Mouse (Mus musculus) limb, embryonic 12.5 days (tissue): ENCODE data around the gene Gm10318. TPM values are rescaled to one million over a fixed set of nuclear protein-coding genes. Genes with fewer than 3 reads are reported as not detected.

Source experiments
- ATAC-seq: fragments of 200-750 bp; cut with Nextera tagmentation; 2 replicates; pipeline ENCODE4 v1.8.0; 2017; ENCODE audit warnings: low read depth, moderate TSS enrichment; ENCODE audit not compliant: insufficient number of reproducible peaks, insufficient read depth, low FRiP score, low TSS enrichment
- H3K27ac ChIP-seq: fragments of 300-500 bp; sonication (generic); 2 replicates; pipeline ENCODE4 v1.5.1; 2016; ENCODE audit warnings: mild to moderate bottlenecking, moderate library complexity
- H3K27me3 ChIP-seq: fragments of 300-500 bp; sonication (generic); 2 replicates; pipeline ENCODE4 v1.6.1; 2016; ENCODE audit warnings: mild to moderate bottlenecking, moderate library complexity
- H3K36me3 ChIP-seq: fragments of 300-500 bp; sonication (generic); 2 replicates; pipeline ENCODE4 v1.6.1; 2016; ENCODE audit warnings: mild to moderate bottlenecking, moderate library complexity
- H3K4me1 ChIP-seq: fragments of 300-500 bp; sonication (generic); replicated peaks from 2 replicates; pipeline ENCODE4 v1.6.1; 2016
- H3K4me2 ChIP-seq: fragments of 300-500 bp; sonication (generic); 2 replicates; pipeline ENCODE4 v1.6.1; 2016; ENCODE audit warnings: mild to moderate bottlenecking, moderate library complexity
- H3K4me3 ChIP-seq: fragments of 300-500 bp; sonication (generic); replicated peaks from 2 replicates; pipeline ENCODE4 v1.5.1; 2016; ENCODE audit warnings: mild to moderate bottlenecking
- H3K9ac ChIP-seq: fragments of 300-500 bp; sonication (generic); replicated peaks from 2 replicates; pipeline ENCODE4 v1.6.1; 2016; ENCODE audit warnings: mild to moderate bottlenecking, moderate library complexity
- H3K9me3 ChIP-seq: fragments of 300-500 bp; sonication (generic); 2 replicates; pipeline ENCODE4 v1.6.1; 2016; ENCODE audit warnings: mild to moderate bottlenecking, moderate library complexity
- WGBS: fragments of 180-500 bp; shearing (Covaris S2); methylation state at CpG from one replicate; pipeline ENCODE4 v1.1.7; 2016; 5-methylcytosine and 5-hydroxymethylcytosine counted together
- polyA plus RNA-seq: library from polyadenylated mRNA; unstranded; fragments of >200 nt; fragmentation: Nextera tagmentation; extraction: Ambion mirVana; gene quantifications from 2 replicates; pipeline ENCODE4 v1.2.1, GENCODE M21; 2016

Gene Gm10318
- polyA plus RNA-seq, 1 experiment from 2014 or later = not detected

DNA sequence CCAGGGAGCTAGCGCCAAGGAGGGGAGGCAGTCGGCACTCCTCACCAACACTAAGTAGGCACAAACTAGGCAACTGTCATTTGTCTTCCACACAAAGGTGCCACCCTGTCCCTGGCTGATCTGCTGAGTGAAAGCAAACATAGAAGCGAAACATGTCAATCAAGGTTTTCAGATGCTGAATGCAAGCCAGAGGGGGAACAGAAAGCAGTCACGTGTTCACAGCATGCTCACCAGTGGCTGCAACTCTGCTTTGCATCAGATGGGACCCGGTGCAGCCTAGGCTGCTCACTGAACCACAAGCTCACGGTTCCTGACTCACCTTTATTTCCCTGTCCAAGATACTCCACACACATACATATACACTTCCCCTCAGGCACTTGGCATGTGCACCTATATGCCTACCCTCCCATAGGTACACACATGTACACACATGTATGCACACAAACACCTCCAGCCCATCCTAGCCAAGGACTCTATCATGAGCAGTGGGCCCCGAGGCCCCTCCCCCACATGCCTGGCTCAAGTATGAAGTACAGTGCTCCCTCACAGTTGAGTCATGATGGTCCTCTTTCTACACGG lies 38.4 kb downstream of the Gm10318 start:
- H3K4me1 ChIP-seq = no peaks in the 10 kb centered on the region
- no peaks in the 10 kb centered on the region for H3K27me3 ChIP-seq
- H3K9ac ChIP-seq = no peak overlapping the region
- ATAC-seq = no peak
- H3K27ac ChIP-seq = no peak overlapping the region
- 85% methylated on average over 8 of the region's 8 CpGs for WGBS
- H3K36me3 ChIP-seq = no peaks in the 10 kb centered on the region
- peaks cover 6% of the 10 kb centered on the region; the same call in 1 of the 2 replicates for H3K9me3 ChIP-seq
- no peak overlapping the region for H3K4me3 ChIP-seq
- H3K4me2 ChIP-seq = no peak overlapping the region

DNA sequence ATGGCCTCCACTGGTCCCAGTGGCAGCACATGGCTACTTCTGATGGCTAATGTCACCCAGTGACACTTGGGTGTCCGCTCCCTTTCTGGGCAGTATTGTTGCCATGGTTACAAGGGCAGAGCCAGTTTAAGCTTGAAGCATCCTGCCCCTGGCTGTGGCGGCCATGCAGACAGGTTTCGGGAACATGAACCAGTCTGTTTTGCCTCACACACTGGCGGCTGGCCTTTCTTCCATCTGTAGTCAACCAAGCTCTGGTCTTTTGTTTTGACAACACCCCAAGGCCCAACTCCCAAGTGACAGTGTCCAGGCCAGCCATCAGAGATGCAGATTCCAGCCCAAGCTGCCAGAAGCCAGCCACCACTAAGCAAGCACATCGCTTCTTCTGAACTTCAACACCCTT lies 42.9 kb downstream of the Gm10318 start:
- H3K27ac ChIP-seq = no peak overlapping the region
- no peaks in the 10 kb centered on the region for H3K9me3 ChIP-seq
- no peaks in the 10 kb centered on the region for H3K4me1 ChIP-seq
- no peak overlapping the region for H3K4me2 ChIP-seq
- no peak for ATAC-seq
- H3K36me3 ChIP-seq = no peaks in the 10 kb centered on the region
- peaks cover 9% of the 10 kb centered on the region for H3K27me3 ChIP-seq
- H3K4me3 ChIP-seq = no peak overlapping the region
- 39% methylated on average over 5 of the region's 5 CpGs for WGBS
- no peak overlapping the region for H3K9ac ChIP-seq

DNA sequence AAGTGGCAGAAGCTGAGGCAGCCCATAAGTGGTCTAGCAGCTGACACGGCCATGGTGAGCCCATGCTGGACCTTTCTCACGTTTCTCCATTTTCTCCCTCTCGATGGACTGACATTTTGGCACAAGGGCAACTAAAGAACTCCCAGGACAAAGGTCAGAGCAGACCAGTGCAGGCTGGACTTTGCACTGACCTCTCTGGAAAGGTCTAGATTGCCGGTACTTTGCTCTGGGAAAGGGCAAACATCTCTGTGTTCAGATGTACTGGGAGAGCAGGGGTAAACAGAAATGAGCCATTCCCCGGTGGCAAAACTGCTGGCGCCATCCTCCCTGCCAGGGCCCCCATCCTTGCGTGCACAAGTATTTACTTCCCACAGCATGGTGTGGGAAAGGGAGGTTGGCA lies 47.5 kb downstream of the Gm10318 start:
- peaks cover 37% of the 10 kb centered on the region for H3K27me3 ChIP-seq
- no peak overlapping the region for H3K9ac ChIP-seq
- no peaks in the 10 kb centered on the region for H3K36me3 ChIP-seq
- ATAC-seq = no peak
- H3K9me3 ChIP-seq = no peaks in the 10 kb centered on the region
- WGBS = 86% methylated on average over 7 of the region's 7 CpGs
- H3K4me3 ChIP-seq = no peak overlapping the region
- peaks cover 9% of the 10 kb centered on the region for H3K4me1 ChIP-seq
- no peak overlapping the region for H3K27ac ChIP-seq
- no peak overlapping the region for H3K4me2 ChIP-seq

DNA sequence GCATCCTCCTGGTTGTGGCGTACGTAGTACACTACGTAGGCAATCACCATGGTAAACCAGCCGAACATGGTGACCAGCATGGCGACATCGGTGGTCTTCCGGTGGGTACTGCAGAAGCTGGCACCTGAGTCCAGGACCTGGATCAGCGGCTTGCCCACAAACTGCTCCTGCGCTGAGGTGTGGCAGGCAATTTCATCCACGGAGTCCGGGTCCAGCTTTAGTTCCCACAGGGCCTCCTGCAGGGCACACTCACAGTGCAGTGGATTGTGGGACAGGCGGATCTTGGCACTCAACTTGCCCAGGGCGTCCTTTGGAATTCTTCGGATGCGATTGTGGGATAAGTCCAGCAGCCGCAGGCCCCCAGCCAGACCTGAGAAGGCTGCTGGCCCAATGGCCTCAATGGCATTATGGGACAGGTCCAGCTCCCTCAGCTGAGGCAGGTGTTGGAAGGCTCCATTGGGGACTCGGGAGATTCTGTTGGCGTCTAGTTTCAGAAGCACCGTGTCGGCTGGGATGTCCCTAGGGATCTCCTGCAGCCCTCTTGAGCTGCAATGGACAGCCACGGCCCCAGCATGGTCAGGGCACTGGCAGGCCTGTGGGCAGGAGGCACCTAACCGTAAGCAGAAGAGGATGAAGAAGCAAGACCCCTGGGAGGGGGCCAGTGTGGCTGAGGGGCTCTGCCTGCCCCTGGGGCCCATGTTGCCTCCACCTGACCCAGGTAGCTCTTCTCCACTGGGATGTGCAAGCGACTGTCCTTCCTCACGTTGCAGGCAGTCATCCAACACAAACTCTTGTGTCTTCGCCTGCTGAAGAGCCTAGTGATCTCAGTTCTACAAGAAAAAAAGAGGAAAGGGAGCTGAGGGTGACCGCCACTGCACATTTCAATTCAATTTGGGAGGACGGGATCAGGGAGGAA lies 48.5 kb downstream of the Gm10318 start:
- H3K36me3 ChIP-seq = no peaks in the 10 kb centered on the region
- 86% methylated on average over 27 of the region's 27 CpGs for WGBS
- H3K9ac ChIP-seq = no peak overlapping the region
- H3K4me2 ChIP-seq = peak overlapping the region; percentile 86
- H3K27ac ChIP-seq = no peak overlapping the region
- no peaks in the 10 kb centered on the region for H3K9me3 ChIP-seq
- peak overlapping the region; percentile 62; the same call in 1 of the 2 replicates for H3K4me3 ChIP-seq
- no peak for ATAC-seq
- peaks cover 9% of the 10 kb centered on the region for H3K4me1 ChIP-seq
- peaks cover 37% of the 10 kb centered on the region for H3K27me3 ChIP-seq

DNA sequence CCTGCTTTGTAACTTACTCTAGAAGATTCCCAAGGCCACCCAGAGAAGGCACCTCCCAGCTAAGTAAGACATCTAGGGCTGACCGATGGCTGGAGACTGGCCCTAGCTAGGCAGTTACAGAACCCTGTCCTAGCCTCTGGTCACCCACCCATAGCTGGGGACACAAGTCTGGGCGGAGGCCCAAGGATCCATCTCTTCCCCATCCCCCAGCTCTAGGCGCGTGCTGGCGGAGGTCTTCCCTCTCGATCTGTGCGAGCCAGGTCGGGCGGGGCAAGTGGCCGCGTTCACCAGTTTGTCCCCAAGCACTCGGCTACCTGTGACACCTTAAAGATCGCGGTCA lies 49.2 kb downstream of the Gm10318 start:
- WGBS = 1% methylated on average over 14 of the region's 14 CpGs
- Histone ChIP-seq H3K4me2 (peak overlapping the region; percentile 86), H3K27me3 (peaks cover 33% of the 10 kb centered on the region), H3K9me3 (no peaks in the 10 kb centered on the region), H3K4me3 (peak overlapping the region; percentile 62), H3K9ac (peak overlapping the region; percentile 71), H3K4me1 (peaks cover 9% of the 10 kb centered on the region), H3K27ac (no peak overlapping the region), H3K36me3 (no peaks in the 10 kb centered on the region)
- 0 out of 2 replicates have a peak, but pooled peaks have one; percentile 21 for ATAC-seq

DNA sequence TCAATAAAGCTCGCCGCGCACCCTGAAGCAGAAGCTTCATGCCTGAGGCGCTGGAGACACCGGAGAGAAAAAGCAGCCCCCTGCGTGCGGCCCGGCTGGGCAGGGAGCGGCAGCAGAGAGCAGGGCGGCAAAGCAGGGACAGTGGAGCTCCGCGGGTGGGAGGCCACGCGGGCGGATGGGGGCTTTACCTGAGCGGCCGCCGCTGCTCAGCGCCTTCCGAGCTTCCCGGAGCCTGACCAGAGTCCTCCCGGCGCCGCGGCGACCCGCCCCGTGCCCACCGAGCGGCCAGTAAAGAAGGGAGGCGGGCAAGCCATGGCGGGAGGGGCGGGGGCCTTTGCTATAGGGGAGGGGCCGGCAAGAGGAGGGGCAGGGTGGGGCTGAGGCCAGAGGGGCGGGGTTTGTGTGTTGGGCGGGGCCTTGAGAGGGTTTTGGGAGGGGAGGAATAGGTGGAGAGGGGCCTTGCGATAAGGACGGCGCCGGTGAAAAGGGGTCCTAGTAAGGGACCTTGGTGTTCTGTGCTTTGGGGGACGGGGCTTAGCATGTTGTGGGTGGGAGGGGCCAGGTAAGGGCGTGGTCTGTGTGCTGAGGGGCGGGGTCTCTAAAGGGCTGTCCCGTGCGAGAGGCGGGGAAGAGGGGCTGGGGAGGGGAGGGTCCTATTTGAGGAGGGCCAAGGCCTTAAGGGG lies 49.7 kb downstream of the Gm10318 start, which contains the start of gene Lrrc3:
TSS of gene Lrrc3 (minus strand) at position 326 of the 683 bp plus-strand sequence.
- Histone ChIP-seq H3K4me3 (peak within 1 kb of the TSS; percentile 62), H3K27ac (no peak within 1 kb of the TSS), H3K36me3 (no peaks in the 10 kb centered on the region), H3K4me2 (peak within 1 kb of the TSS; percentile 86), H3K4me1 (peaks cover 9% of the 10 kb centered on the region), H3K9me3 (no peaks in the 10 kb centered on the region), H3K9ac (peak within 1 kb of the TSS; percentile 71), H3K27me3 (peaks cover 33% of the 10 kb centered on the region)
- 2% methylated on average over 29 of the region's 46 CpGs for WGBS
- peak; percentile 69 for ATAC-seq

DNA sequence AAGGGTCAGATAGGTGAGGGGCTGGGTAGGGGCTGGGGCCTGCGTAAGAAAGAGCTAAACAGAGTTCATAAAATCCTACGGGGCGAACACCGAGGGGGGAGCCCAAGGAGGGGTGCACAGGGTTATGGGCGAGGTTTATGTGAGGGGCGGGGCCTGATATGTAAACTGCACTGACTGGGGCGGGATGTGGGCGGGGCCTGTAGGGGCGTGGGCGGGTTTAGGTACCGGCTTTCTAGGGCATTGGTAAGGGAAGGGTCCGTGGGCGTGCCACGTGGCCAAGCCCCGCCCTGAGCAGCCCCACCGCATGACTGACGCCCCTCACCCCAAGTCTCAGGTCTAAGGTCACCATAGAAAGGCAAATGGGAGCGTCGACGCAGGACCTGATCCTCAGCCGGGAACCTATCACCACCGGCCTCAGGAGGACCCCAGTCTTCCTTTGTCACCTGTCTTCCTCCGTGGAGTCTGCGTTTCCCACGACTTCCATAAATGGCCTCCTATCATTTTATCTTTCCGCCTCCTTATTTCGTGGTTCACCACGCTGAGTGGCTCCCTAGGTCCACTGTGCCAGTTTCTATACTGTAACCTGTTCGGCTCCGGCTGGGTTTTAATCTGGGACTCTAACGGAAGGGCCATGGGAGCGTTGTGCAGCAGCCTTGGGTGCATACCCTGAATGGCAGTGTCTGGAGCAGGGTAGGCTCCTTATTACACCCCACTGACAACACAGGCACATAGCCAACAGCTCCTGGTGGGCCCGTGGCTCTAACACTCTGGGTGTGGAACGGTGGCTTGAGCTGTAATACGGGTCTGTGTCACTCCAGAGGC lies 50.4 kb downstream of the Gm10318 start:
- Histone ChIP-seq H3K4me1 (peaks cover 9% of the 10 kb centered on the region), H3K9ac (peak overlapping the region; percentile 71; the same call in 1 of the 2 replicates), H3K4me2 (peak overlapping the region; percentile 86), H3K36me3 (no peaks in the 10 kb centered on the region), H3K27me3 (peaks cover 33% of the 10 kb centered on the region), H3K4me3 (peak overlapping the region; percentile 62), H3K9me3 (no peaks in the 10 kb centered on the region), H3K27ac (no peak overlapping the region)
- WGBS = 10% methylated on average over 34 of the region's 35 CpGs
- peak; percentile 68 for ATAC-seq

Other genes starting within 250 kb of the Gm10318 start
- gene Sumo3, start 246.8 kb upstream of the Gm10318 start, polyA plus RNA-seq = 345 and 359 TPM in 2 replicates
- gene Gm49325, start 246.7 kb upstream of the Gm10318 start, polyA plus RNA-seq = 9.7 and 12.0 TPM in 2 replicates
- gene Ube2g2, start 230.6 kb upstream of the Gm10318 start, polyA plus RNA-seq = 75.4 and 79.3 TPM in 2 replicates
- gene Tspear, start 166.3 kb upstream of the Gm10318 start, polyA plus RNA-seq = 0.50 and 1.3 TPM in 2 replicates
- gene Gm19402, start 162.1 kb upstream of the Gm10318 start, polyA plus RNA-seq = not detected in 2 replicates
- not detected in 2 replicates for gene Gm9508, start 155.6 kb upstream of the Gm10318 start, polyA plus RNA-seq
- gene Gm10272, start 146.2 kb upstream of the Gm10318 start, polyA plus RNA-seq = not detected in 2 replicates
- not detected in 2 replicates for gene Gm10024, start 141.4 kb upstream of the Gm10318 start, polyA plus RNA-seq
- not detected in 2 replicates for gene Gm10142, start 137.1 kb upstream of the Gm10318 start, polyA plus RNA-seq
- not detected in 2 replicates for gene Krtap12-1, start 132.3 kb upstream of the Gm10318 start, polyA plus RNA-seq
- not detected in 2 replicates for gene Gm10100, start 126.4 kb upstream of the Gm10318 start, polyA plus RNA-seq
- not detected in 2 replicates for gene Gm18596, start 110.2 kb upstream of the Gm10318 start, polyA plus RNA-seq
- gene Gm9736, start 101.5 kb upstream of the Gm10318 start, polyA plus RNA-seq = not detected in 2 replicates
- gene Gm3233, start 93.2 kb upstream of the Gm10318 start, polyA plus RNA-seq = not detected in 2 replicates
- gene Gm3238, start 81.5 kb upstream of the Gm10318 start, polyA plus RNA-seq = not detected in 2 replicates
- gene Gm7138, start 75.9 kb upstream of the Gm10318 start, polyA plus RNA-seq = not detected in 2 replicates
- gene Gm3250, start 70.3 kb upstream of the Gm10318 start, polyA plus RNA-seq = not detected in 2 replicates
- gene Gm7137, start 64.7 kb upstream of the Gm10318 start, polyA plus RNA-seq = not detected in 2 replicates
- not detected in 2 replicates for gene Gm9639, start 57.8 kb upstream of the Gm10318 start, polyA plus RNA-seq
- gene Gm19668, start 53.7 kb upstream of the Gm10318 start, polyA plus RNA-seq = not detected in 2 replicates
- gene Gm9507, start 41.0 kb upstream of the Gm10318 start, polyA plus RNA-seq = not detected in 2 replicates
- gene Gm2696, start 38.2 kb upstream of the Gm10318 start, polyA plus RNA-seq = not detected in 2 replicates
- not detected in 2 replicates for gene Krtap10-4, start 25.8 kb upstream of the Gm10318 start, polyA plus RNA-seq
- not detected in 2 replicates for gene Krtap10-10, start 16.9 kb upstream of the Gm10318 start, polyA plus RNA-seq
- not detected in 2 replicates for gene Gm36176, start 6.1 kb upstream of the Gm10318 start, polyA plus RNA-seq
- gene Gm3285, start 9.1 kb downstream of the Gm10318 start, polyA plus RNA-seq = not detected in 2 replicates
- 3.1 and 3.4 TPM in 2 replicates for gene Lrrc3, start 49.7 kb downstream of the Gm10318 start, polyA plus RNA-seq
- 0.29 and 0.53 TPM in 2 replicates for gene Trpm2, start 117.7 kb downstream of the Gm10318 start, polyA plus RNA-seq
- gene 1810043G02Rik, start 125.7 kb downstream of the Gm10318 start, polyA plus RNA-seq = 28.2 and 29.2 TPM in 2 replicates
- 172 and 174 TPM in 2 replicates for gene Pfkl, start 157.2 kb downstream of the Gm10318 start, polyA plus RNA-seq
- not detected in 2 replicates for gene Dnmt3l, start 189.1 kb downstream of the Gm10318 start, polyA plus RNA-seq
- 0.53 and 0.90 TPM in 2 replicates for gene Aire, start 190.8 kb downstream of the Gm10318 start, polyA plus RNA-seq
- gene Icosl, start 216.4 kb downstream of the Gm10318 start, polyA plus RNA-seq = 3.0 and 3.1 TPM in 2 replicates